Mouse (Mus musculus): ENCODE results near the gene Ptger4.

Ptger4 gene

GRCm38 (mm10) chr15:5165121-5165773, 78.7 kb downstream of the Ptger4 start:
- DNase-seq (ENCODE audit: low read depth) = no peak

GRCm38 (mm10) chr15:5158827-5159226, 85.2 kb downstream of the Ptger4 start:
- no peak for DNase-seq (ENCODE audit: low read depth)

GRCm38 (mm10) chr15:5157386-5157785, 86.6 kb downstream of the Ptger4 start:
- DNase-seq (ENCODE audit: low read depth) = no peak

Data from c-Kit-positive CD71-negative TER-119-negative erythroid progenitor cells, embryonic 14.5 days (primary cell).